Mouse (Mus musculus) cortical plate, adult 2 months (tissue): Measurements from ENCODE around the gene Tbc1d22a.

Experiments
- CTCF ChIP-seq: fragments of 200-500 bp; IDR thresholded peaks from 2 replicates; pipeline ENCODE4 v1.5.1; 2011; ENCODE audit warnings: mild to moderate bottlenecking, control low read depth, low read length; ENCODE audit not compliant: insufficient read depth; ENCODE audit errors: extremely low read depth
- POLR2A ChIP-seq: fragments of 200-500 bp; IDR thresholded peaks from 2 replicates; pipeline ENCODE4 v1.6.1; 2011; ENCODE audit warnings: mild to moderate bottlenecking, low read length, control low read depth; ENCODE audit not compliant: insufficient read depth; ENCODE audit errors: extremely low read depth

DNA sequence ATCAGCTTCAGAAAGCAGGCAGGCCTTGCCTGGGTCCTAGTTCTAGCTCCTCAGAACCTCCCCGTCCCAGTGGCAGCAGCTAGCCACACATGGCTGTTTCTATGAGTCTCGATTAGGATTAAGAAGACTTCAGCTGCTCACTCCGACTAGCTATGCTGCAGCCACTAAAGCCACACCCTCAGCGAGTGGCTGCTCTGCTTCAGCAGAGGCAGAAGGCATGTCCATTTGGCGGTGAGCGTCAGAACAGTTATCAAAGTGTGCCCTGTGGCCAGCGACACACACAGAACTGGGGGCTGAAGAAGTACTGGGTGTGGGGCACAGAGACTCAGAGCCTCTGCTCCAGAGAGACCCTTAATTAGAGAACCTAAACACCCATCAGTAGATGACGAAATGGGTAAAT lies 210.7 kb downstream of the Tbc1d22a start:
- TF ChIP-seq CTCF (no peak), POLR2A (no peak)
